Mouse (Mus musculus) liver, adult (tissue): ENCODE measurements at regions not wholly inside any gene's neighbourhood (a gene's known extent, or its start where the extent isn't known, plus 50 kb on each side); places are given as distances from the start of the nearest gene placed in this dataset.

Source experiments
- GATA4 ChIP-seq: IDR thresholded peaks from 2 replicates; pipeline ENCODE4 v1.6.1; 2014; ENCODE audit warnings: mild to moderate bottlenecking, low read length; ENCODE audit not compliant: insufficient replicate concordance

DNA sequence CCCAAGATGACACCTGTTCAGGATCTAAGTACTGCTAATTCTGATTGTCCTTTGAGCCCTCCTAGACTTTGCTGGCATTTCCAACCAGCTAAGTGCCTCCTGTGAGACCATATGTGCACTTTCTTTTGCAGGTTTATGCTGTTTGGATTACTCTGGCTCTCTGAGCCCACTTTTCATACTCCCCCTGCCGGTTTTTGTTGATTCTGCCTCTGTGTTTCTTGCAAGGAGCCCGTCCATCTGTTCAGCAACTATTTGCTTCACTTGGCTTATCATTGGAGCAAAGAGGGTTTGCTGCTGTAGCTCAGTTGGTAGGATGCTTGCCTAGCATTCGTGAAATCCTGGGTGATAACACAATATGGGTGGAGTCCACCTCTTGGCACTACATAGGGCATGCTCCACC, 52.8 kb upstream of the Cldn5 start:
- no peak for TF ChIP-seq GATA4

- no peak for TF ChIP-seq GATA4
Observed at GRCm38 (mm10) chr16:18724706-18725105, 51.9 kb upstream of the Cldn5 start.
